Comparison of ENCODE assay signal across 8 mouse cellular contexts in genomic region chr16:10993032-10993744, GRCm38 (mm10).
DNase-seq lines count a peak whose midpoint lies in the region; ATAC-seq lines count a peak whose summit lies in the region.

No protein-coding gene starts in this region.

- peak; percentile 96 to 98 for DNase-seq in adrenal gland, adult (ENCODE audit: inconsistent age in 2 of 2, low spot score in 1 of 2)
- DNase-seq in embryo, embryonic 10 days (ENCODE audit: low spot score), result peak; percentile 96
- DNase-seq in gastrocnemius, postnatal 10 days, result peak; percentile 93
- peak; percentile 95 for DNase-seq in induced T-regulatory cell, adult 2 months (ENCODE audit: low read depth)
- peak; percentile 60 to 74 for DNase-seq in left cerebral cortex, postnatal 14 days (ENCODE audit: low spot score in 2 of 2)
- peak; percentile 73 for DNase-seq in right cerebral cortex, postnatal 14 days
- DNase-seq in urinary bladder, postnatal 25 days (ENCODE audit: low spot score), result peak; percentile 93

- ATAC-seq in megakaryocyte-erythroid progenitor cell, adult 5-6 weeks (replicated peaks; ENCODE audit: low FRiP score, low TSS enrichment, poor library complexity, severe bottlenecking), result peak; percentile 98

- intact Hi-C loops in left cerebral cortex, postnatal 14 days (cut with DNase I), result loop anchor here (5.0 kb wide), 1 partner anchor 36 kb away; no protein-coding TSS in a partner anchor

Comparison
In these comparisons a context has a peak if more than half of its experiments do, and no peak if none do; other contexts are left out.
1. Peak in every context shown above with its lines: DNase-seq and ATAC-seq.